Mouse (Mus musculus) MEL (cell line): ENCODE measurements around the gene Taar9.

Experiments
- JUND ChIP-seq: IDR thresholded peaks from 2 replicates; pipeline ENCODE4 v1.6.1; 2011; ENCODE audit warnings: low read depth, mild to moderate bottlenecking, improper control_type of control experiment, low read length
- POLR2A ChIP-seq, 2 experiments: IDR thresholded peaks; 2 replicates each; pipeline ENCODE4 v1.6.1; 2011 to 2012; ENCODE audit warnings: low read length in 2 of 2, mild to moderate bottlenecking in 2 of 2, control low read depth in 1 of 2, improper control_type of control experiment in 1 of 2, low read depth in 1 of 2, moderate library complexity in 1 of 2; ENCODE audit not compliant: control insufficient read depth in 1 of 2, insufficient read depth in 1 of 2, poor library complexity in 1 of 2
- RAD21 ChIP-seq: IDR thresholded peaks from 2 replicates; pipeline ENCODE4 v1.6.1; 2011; ENCODE audit warnings: mild to moderate bottlenecking, low read depth, low read length, improper control_type of control experiment
- ZKSCAN1 ChIP-seq: IDR thresholded peaks from 2 replicates; pipeline ENCODE4 v1.6.1; 2012; ENCODE audit warnings: low read depth, mild to moderate bottlenecking, inconsistent platforms, low read length, improper control_type of control experiment, moderate library complexity

- TF ChIP-seq ZKSCAN1 = no peak
- TF ChIP-seq RAD21 = no peak
- TF ChIP-seq POLR2A (IDR thresholded peaks at IDR 0.05; ENCODE audit: control insufficient read depth in 1 of 2, insufficient read depth in 1 of 2, low read depth in 1 of 2, low read length in 2 of 2, poor library complexity in 1 of 2) = no peak
- TF ChIP-seq JUND = no peak
Measured at GRCm38 (mm10) chr10:24092194-24092593, 17.1 kb downstream of the Taar9 start, which contains the start of gene Taar8b.
